Mouse (Mus musculus) CH12.LX (cell line): ENCODE measurements around the gene Ppp1r26. TPM values are rescaled to one million over a fixed set of nuclear protein-coding genes. Genes with fewer than 3 reads are reported as not detected.

ENCODE experiments used
- DNase-seq: peaks from one replicate; pipeline ENCODE4 v3.0.0-alpha.2; 2013; ENCODE audit errors: extremely low read depth
- H3K27ac ChIP-seq: 2 replicates; pipeline ENCODE4 v1.5.1; 2012; ENCODE audit warnings: low read depth, mild to moderate bottlenecking, control low read depth, moderate library complexity; ENCODE audit not compliant: insufficient read depth
- H3K27me3 ChIP-seq: replicated peaks from 2 replicates; pipeline ENCODE3; 2012; ENCODE audit warnings: inconsistent platforms
- H3K36me3 ChIP-seq, 2 experiments: replicated peaks in 1 of 2; 2 replicates each; pipeline versions ENCODE3 to v1.6.1; 2012; ENCODE audit warnings: inconsistent platforms in 1 of 2, low read length in 1 of 2, mild to moderate bottlenecking in 1 of 2, mixed read lengths in 1 of 2, moderate library complexity in 1 of 2; ENCODE audit not compliant: control insufficient read depth in 1 of 2, insufficient read depth in 1 of 2
- H3K4me1 ChIP-seq, 2 experiments: 2 replicates each; pipeline ENCODE4 v1.6.1; 2012; ENCODE audit warnings: inconsistent platforms in 1 of 2, moderate library complexity in 1 of 2; ENCODE audit not compliant: insufficient read depth in 2 of 2, control insufficient read depth in 1 of 2
- H3K4me2 ChIP-seq: 2 replicates; pipeline ENCODE4 v1.6.1; 2012; ENCODE audit warnings: low read depth, mild to moderate bottlenecking, control low read depth; ENCODE audit not compliant: poor library complexity, insufficient read depth, severe bottlenecking
- H3K4me3 ChIP-seq, 3 experiments: fragments of 150-350 bp in 1 of 3; sonication (generic) in 1 of 3; replicated peaks in 1 of 3; 2 replicates each; pipeline versions ENCODE3 to v1.5.1; 2011 to 2012; ENCODE audit warnings: low read depth in 2 of 3, low read length in 2 of 3, mild to moderate bottlenecking in 2 of 3, moderate library complexity in 2 of 3, control low read depth in 1 of 3, improper control_type of control experiment in 1 of 3, inconsistent platforms in 1 of 3, mixed read lengths in 1 of 3; ENCODE audit not compliant: poor library complexity in 1 of 3
- H3K79me2 ChIP-seq: replicated peaks from 2 replicates; pipeline ENCODE4 v1.6.1; 2012; ENCODE audit warnings: mild to moderate bottlenecking, moderate library complexity; ENCODE audit not compliant: control insufficient read depth, poor library complexity, insufficient read depth, severe bottlenecking; ENCODE audit errors: extremely low read depth
- H3K9ac ChIP-seq: 2 replicates; pipeline ENCODE4 v1.6.1; 2012; ENCODE audit warnings: low read depth, mild to moderate bottlenecking, control low read depth, moderate library complexity; ENCODE audit not compliant: insufficient read depth
- H3K9me3 ChIP-seq: replicated peaks from 2 replicates; pipeline ENCODE3; 2012; ENCODE audit warnings: low read length, inconsistent platforms, mixed read lengths
- BHLHE40 ChIP-seq: IDR thresholded peaks from 2 replicates; pipeline ENCODE4 v1.6.1; 2011; ENCODE audit warnings: mild to moderate bottlenecking, low read depth, low read length, improper control_type of control experiment
- CHD1 ChIP-seq: IDR thresholded peaks from 2 replicates; pipeline ENCODE4 v1.6.1; 2012; ENCODE audit warnings: low read depth, low read length, improper control_type of control experiment, inconsistent platforms
- CHD2 ChIP-seq: IDR thresholded peaks from 2 replicates; pipeline ENCODE4 v1.6.1; 2011; ENCODE audit warnings: low read length, improper control_type of control experiment
- GABPA ChIP-seq: IDR thresholded peaks from 2 replicates; pipeline ENCODE4 v1.6.1; 2012; ENCODE audit warnings: low read depth, low read length, improper control_type of control experiment, inconsistent platforms; ENCODE audit not compliant: insufficient replicate concordance
- IRF4 ChIP-seq: IDR thresholded peaks from 2 replicates; pipeline ENCODE4 v1.6.1; 2014; ENCODE audit warnings: low read depth, mild to moderate bottlenecking, inconsistent platforms, low read length, improper control_type of control experiment
- JUND ChIP-seq: conservative IDR thresholded peaks from 2 replicates; pipeline ENCODE4 v1.6.1; 2011; ENCODE audit warnings: low read depth, low read length, improper control_type of control experiment
- MAX ChIP-seq: IDR thresholded peaks from 2 replicates; pipeline ENCODE4 v1.6.1; 2011; ENCODE audit warnings: low read length, improper control_type of control experiment
- NRF1 ChIP-seq: IDR thresholded peaks from 2 replicates; pipeline ENCODE4 v1.6.1; 2014; ENCODE audit warnings: low read depth, mild to moderate bottlenecking, inconsistent platforms, low read length, improper control_type of control experiment, moderate library complexity
- POLR2A ChIP-seq: IDR thresholded peaks from 2 replicates; pipeline ENCODE4 v1.6.1; 2011; ENCODE audit warnings: low read depth, mild to moderate bottlenecking, improper control_type of control experiment, low read length
- POLR2AphosphoS2 ChIP-seq: IDR thresholded peaks from 2 replicates; pipeline ENCODE4 v1.6.1; 2011; ENCODE audit warnings: low read depth, low read length, improper control_type of control experiment
- SIN3A ChIP-seq: IDR thresholded peaks from 2 replicates; pipeline ENCODE4 v1.6.1; 2012; ENCODE audit warnings: low read length, improper control_type of control experiment, inconsistent platforms
- SMC3 ChIP-seq: IDR thresholded peaks from 2 replicates; pipeline ENCODE4 v1.6.1; 2011; ENCODE audit warnings: low read depth, low read length, improper control_type of control experiment
- TCF12 ChIP-seq: IDR thresholded peaks from 2 replicates; pipeline ENCODE4 v1.6.1; 2014; ENCODE audit warnings: low read depth, mild to moderate bottlenecking, inconsistent platforms, low read length, improper control_type of control experiment
- UBTF ChIP-seq: IDR thresholded peaks from 2 replicates; pipeline ENCODE4 v1.6.1; 2012; ENCODE audit warnings: low read depth, mild to moderate bottlenecking, inconsistent platforms, low read length, improper control_type of control experiment, moderate library complexity
- USF1 ChIP-seq: IDR thresholded peaks from 2 replicates; pipeline ENCODE4 v1.6.1; 2014; ENCODE audit warnings: low read depth, mild to moderate bottlenecking, inconsistent platforms, low read length, improper control_type of control experiment
- ZC3H11A ChIP-seq: IDR thresholded peaks from 2 replicates; pipeline ENCODE4 v1.6.1; 2012; ENCODE audit warnings: low read depth, mild to moderate bottlenecking, inconsistent platforms, low read length, improper control_type of control experiment
- ZKSCAN1 ChIP-seq: IDR thresholded peaks from 2 replicates; pipeline ENCODE4 v1.6.1; 2012; ENCODE audit warnings: low read depth, inconsistent platforms, low read length, improper control_type of control experiment, borderline replicate concordance
- ZMIZ1 ChIP-seq: IDR thresholded peaks from 2 replicates; pipeline ENCODE4 v1.6.1; 2012; ENCODE audit warnings: low read depth, mild to moderate bottlenecking, inconsistent platforms, low read length, improper control_type of control experiment
- ZNF384 ChIP-seq: IDR thresholded peaks from 2 replicates; pipeline ENCODE4 v1.6.1; 2012; ENCODE audit warnings: low read depth, low read length, improper control_type of control experiment, inconsistent platforms
- dilution Hi-C: fragments of 300-500 bp; cut with MboI; formaldehyde crosslinking; loops from 2 replicates; pipeline ENCODE4 v1.14.3; 2020; ENCODE audit warnings: low sequenced_read_pairs; ENCODE audit not compliant: extremely low pct_unique_long_range_greater_than_20kb, extremely low pct_ligation_motif_present
- in situ Hi-C: fragments of 300-500 bp; cut with MboI; formaldehyde crosslinking; loops from 3 replicates; pipeline ENCODE4 v1.14.3; 2019; ENCODE audit warnings: low sequenced_read_pairs, low pct_ligation_motif_present, low pct_unique_long_range_greater_than_20kb, mixed read lengths
- polyA plus RNA-seq: library from polyadenylated mRNA; unstranded; fragments of >175 nt; gene quantifications from 2 replicates; pipeline ENCODE4 v1.2.1, GENCODE M21; 2012; ENCODE audit warnings: low read depth; ENCODE audit not compliant: insufficient read length
- total RNA-seq, 2 experiments: library from RNA; depleted of rRNA; stranded (reverse); fragments of 300-350 nt in 1 of 2; fragments of >200 nt in 1 of 2; gene quantifications; 2 replicates each; pipeline ENCODE4 v1.2.3; 2012 to 2014

Ppp1r26 gene
- total and polyA plus RNA-seq, 3 experiments: 0.77 TPM; not detected in 2

- TF ChIP-seq ZC3H11A: no peak
- TF ChIP-seq NRF1: no peak
- TF ChIP-seq USF1: no peak
- TF ChIP-seq POLR2AphosphoS2: no peak
- no peak for TF ChIP-seq GABPA
- 0 out of 2 replicates have a peak, but pooled peaks have one; percentile 31 for TF ChIP-seq IRF4
- TF ChIP-seq CHD1: no peak
- TF ChIP-seq ZMIZ1: no peak
- TF ChIP-seq MAX: peak; percentile 66; the same call in 1 of the 2 replicates
- TF ChIP-seq BHLHE40: no peak
- no peak for TF ChIP-seq JUND
- no peak for TF ChIP-seq UBTF
- peak; percentile 59 for TF ChIP-seq CHD2
- 0 out of 2 replicates have a peak, but pooled peaks have one; percentile 20 for TF ChIP-seq TCF12
- peak; percentile 94 for TF ChIP-seq ZNF384
- TF ChIP-seq, all 38 proteins: peak for 17
These were observed 48.7 kb downstream of the Ppp1r26 start (continued) for GRCm38 (mm10) chr2:28495207-28495756.

GRCm38 (mm10) chr2:28495801-28496595, 49.4 kb downstream of the Ppp1r26 start:
- in situ Hi-C loops (no loop called here), dilution Hi-C loops (no loop called here)
- no peak for TF ChIP-seq CHD2
- TF ChIP-seq TCF12: no peak
- Histone ChIP-seq H3K9me3 (peaks cover 4% of the 10 kb centered on the region), H3K4me1 (peaks cover 0 to 15% of the 10 kb centered on the region in 2 experiments; a peak in 2 of 4 replicates), H3K9ac (peak overlapping the region; percentile 50), H3K79me2 (no peaks in the 10 kb centered on the region), H3K27me3 (peaks cover 42% of the 10 kb centered on the region), H3K4me3 (peak overlapping the region; percentile 37 to 60 (median 53)), H3K4me2 (peak overlapping the region; percentile 84), H3K36me3 (no peaks in the 10 kb centered on the region), H3K27ac (no peak overlapping the region)
- DNase-seq: no peak

GRCm38 (mm10) chr2:28496671-28497070, 50.1 kb downstream of the Ppp1r26 start, which contains the start of gene Gbgt1:
Gbgt1 (plus strand) TSS chr2:28496891.
- Histone ChIP-seq H3K4me1 (peaks cover 0 to 15% of the 10 kb centered on the region in 2 experiments; a peak in 2 of 4 replicates), H3K4me3 (peak within 1 kb of the TSS; percentile 37 to 60 (median 53)), H3K79me2 (no peaks in the 10 kb centered on the region), H3K9ac (peak within 1 kb of the TSS; percentile 50), H3K27me3 (peaks cover 45% of the 10 kb centered on the region), H3K9me3 (peaks cover 4% of the 10 kb centered on the region), H3K4me2 (peak within 1 kb of the TSS; percentile 84), H3K36me3 (no peaks in the 10 kb centered on the region), H3K27ac (no peak within 1 kb of the TSS)
- DNase-seq: no peak
- in situ Hi-C loops: no loop called here
- dilution Hi-C loops: no loop called here
- TF ChIP-seq SMC3 (no peak), ZKSCAN1 (no peak), BHLHE40 (no peak), IRF4 (no peak), SIN3A (no peak), POLR2A (no peak), CHD1 (no peak), UBTF (no peak), NRF1 (no peak)
